Mouse (Mus musculus): ENCODE measurements around the gene Sstr2. TPM values are rescaled to one million over a fixed set of nuclear protein-coding genes. Genes with fewer than 3 reads are reported as not detected.

The Sstr2 gene
- polyA plus RNA-seq, 2 experiments = 0.91 to 1.1 TPM

- Histone ChIP-seq H3K36me3 (ENCODE audit: control insufficient read depth, insufficient read depth, low read length) (no peaks in the 10 kb centered on the region), H3K27me3 (ENCODE audit: control insufficient read depth, insufficient read depth, low read length) (peaks cover 33% of the 10 kb centered on the region), H3K4me2 (replicated peaks; ENCODE audit: low read depth, low read length, severe bottlenecking) (no peak overlapping the region), H3K4me1 (ENCODE audit: control insufficient read depth, insufficient read depth, low read length) (peaks cover 15% of the 10 kb centered on the region), H3K4me3 (replicated peaks; ENCODE audit: low read length) (no peak overlapping the region), H3K9me3 (ENCODE audit: control insufficient read depth, low read length) (no peaks in the 10 kb centered on the region), H3K9ac (ENCODE audit: low read depth, low read length, severe bottlenecking) (no peak overlapping the region), H3K27ac (replicated peaks; ENCODE audit: low read depth, low read length) (no peak overlapping the region)
- ATAC-seq (ENCODE audit: low FRiP score, low read depth) (no peak), DNase-seq (ENCODE audit: low spot score) (no peak)
- 76% methylated on average over 2 of the region's 2 CpGs for WGBS
- no peak for TF ChIP-seq POLR2A (IDR thresholded peaks at IDR 0.05; ENCODE audit: borderline replicate concordance, extremely low read depth, insufficient read depth, insufficient read length)
Observed at GRCm38 (mm10) chr11:113621001-113621400, 1.9 kb downstream of the Sstr2 start.

- Histone ChIP-seq H3K36me3 (ENCODE audit: control insufficient read depth, insufficient read depth, low read length) (no peaks in the 10 kb centered on the region), H3K27me3 (ENCODE audit: control insufficient read depth, insufficient read depth, low read length) (peaks cover 33% of the 10 kb centered on the region), H3K4me2 (replicated peaks; ENCODE audit: low read depth, low read length, severe bottlenecking) (no peak overlapping the region), H3K9ac (ENCODE audit: low read depth, low read length, severe bottlenecking) (no peak overlapping the region), H3K4me1 (ENCODE audit: control insufficient read depth, insufficient read depth, low read length) (peaks cover 15% of the 10 kb centered on the region), H3K9me3 (ENCODE audit: control insufficient read depth, low read length) (no peaks in the 10 kb centered on the region), H3K27ac (replicated peaks; ENCODE audit: low read depth, low read length) (no peak overlapping the region), H3K4me3 (replicated peaks; ENCODE audit: low read length) (no peak overlapping the region)
- 91% methylated on average over 4 of the region's 4 CpGs for WGBS
- no peak for DNase-seq (ENCODE audit: low spot score)
- ATAC-seq (ENCODE audit: low FRiP score, low read depth) = no peak
- TF ChIP-seq POLR2A (IDR thresholded peaks at IDR 0.05; ENCODE audit: borderline replicate concordance, extremely low read depth, insufficient read depth, insufficient read length) = no peak
Observed at GRCm38 (mm10) chr11:113622028-113622427, 2.9 kb downstream of the Sstr2 start.

GRCm38 (mm10) chr11:113625437-113625836 lies 6.3 kb downstream of the Sstr2 start:
- no peak for TF ChIP-seq POLR2A (IDR thresholded peaks at IDR 0.05; ENCODE audit: borderline replicate concordance, extremely low read depth, insufficient read depth, insufficient read length)
- WGBS = 91% methylated on average over 18 of the region's 18 CpGs
- Histone ChIP-seq H3K9me3 (ENCODE audit: control insufficient read depth, low read length) (no peaks in the 10 kb centered on the region), H3K27ac (replicated peaks; ENCODE audit: low read depth, low read length) (no peak overlapping the region), H3K27me3 (ENCODE audit: control insufficient read depth, insufficient read depth, low read length) (peaks cover 7% of the 10 kb centered on the region; the same call in 1 of the 2 replicates), H3K36me3 (ENCODE audit: control insufficient read depth, insufficient read depth, low read length) (no peaks in the 10 kb centered on the region), H3K9ac (ENCODE audit: low read depth, low read length, severe bottlenecking) (no peak overlapping the region), H3K4me2 (replicated peaks; ENCODE audit: low read depth, low read length, severe bottlenecking) (no peak overlapping the region), H3K4me1 (ENCODE audit: control insufficient read depth, insufficient read depth, low read length) (no peaks in the 10 kb centered on the region), H3K4me3 (replicated peaks; ENCODE audit: low read length) (no peak overlapping the region)
- ATAC-seq (ENCODE audit: low FRiP score, low read depth) (no peak), DNase-seq (ENCODE audit: low spot score) (no peak)

- H3K27me3 ChIP-seq (ENCODE audit: control insufficient read depth, insufficient read depth, low read length) = no peaks in the 10 kb centered on the region
- no peak overlapping the region for H3K4me2 ChIP-seq (replicated peaks; ENCODE audit: low read depth, low read length, severe bottlenecking)
- H3K9me3 ChIP-seq (ENCODE audit: control insufficient read depth, low read length) = no peaks in the 10 kb centered on the region
- no peak overlapping the region for H3K4me3 ChIP-seq (replicated peaks; ENCODE audit: low read length)
- H3K36me3 ChIP-seq (ENCODE audit: control insufficient read depth, insufficient read depth, low read length) = no peaks in the 10 kb centered on the region
- no peak overlapping the region for H3K27ac ChIP-seq (replicated peaks; ENCODE audit: low read depth, low read length)
- H3K9ac ChIP-seq (ENCODE audit: low read depth, low read length, severe bottlenecking) = no peak overlapping the region
- H3K4me1 ChIP-seq (ENCODE audit: control insufficient read depth, insufficient read depth, low read length) = no peaks in the 10 kb centered on the region
- ATAC-seq (ENCODE audit: low FRiP score, low read depth) (no peak), DNase-seq (ENCODE audit: low spot score) (no peak)
- no peak for TF ChIP-seq POLR2A (IDR thresholded peaks at IDR 0.05; ENCODE audit: borderline replicate concordance, extremely low read depth, insufficient read depth, insufficient read length)
- WGBS = 53% methylated on average over 4 of the region's 4 CpGs
Observed at GRCm38 (mm10) chr11:113627785-113628184, 8.6 kb downstream of the Sstr2 start.

GRCm38 (mm10) chr11:113630642-113631041 lies 11.5 kb downstream of the Sstr2 start:
- no peaks in the 10 kb centered on the region for H3K27me3 ChIP-seq (ENCODE audit: control insufficient read depth, insufficient read depth, low read length)
- no peak overlapping the region for H3K9ac ChIP-seq (ENCODE audit: low read depth, low read length, severe bottlenecking)
- WGBS = 59% methylated on average over 7 of the region's 7 CpGs
- no peak for DNase-seq (ENCODE audit: low spot score)
- no peak for ATAC-seq (ENCODE audit: low FRiP score, low read depth)
- H3K27ac ChIP-seq (replicated peaks; ENCODE audit: low read depth, low read length) = no peak overlapping the region
- no peak overlapping the region for H3K4me2 ChIP-seq (replicated peaks; ENCODE audit: low read depth, low read length, severe bottlenecking)
- H3K4me1 ChIP-seq (ENCODE audit: control insufficient read depth, insufficient read depth, low read length) = no peaks in the 10 kb centered on the region
- no peaks in the 10 kb centered on the region for H3K36me3 ChIP-seq (ENCODE audit: control insufficient read depth, insufficient read depth, low read length)
- TF ChIP-seq POLR2A (IDR thresholded peaks at IDR 0.05; ENCODE audit: borderline replicate concordance, extremely low read depth, insufficient read depth, insufficient read length) = no peak
- H3K9me3 ChIP-seq (ENCODE audit: control insufficient read depth, low read length) = no peaks in the 10 kb centered on the region
- no peak overlapping the region for H3K4me3 ChIP-seq (replicated peaks; ENCODE audit: low read length)

- Histone ChIP-seq H3K9ac (ENCODE audit: low read depth, low read length, severe bottlenecking) (no peak overlapping the region), H3K36me3 (ENCODE audit: control insufficient read depth, insufficient read depth, low read length) (no peaks in the 10 kb centered on the region), H3K4me1 (ENCODE audit: control insufficient read depth, insufficient read depth, low read length) (no peaks in the 10 kb centered on the region), H3K27me3 (ENCODE audit: control insufficient read depth, insufficient read depth, low read length) (no peaks in the 10 kb centered on the region), H3K4me3 (replicated peaks; ENCODE audit: low read length) (no peak overlapping the region), H3K4me2 (replicated peaks; ENCODE audit: low read depth, low read length, severe bottlenecking) (no peak overlapping the region), H3K9me3 (ENCODE audit: control insufficient read depth, low read length) (no peaks in the 10 kb centered on the region), H3K27ac (replicated peaks; ENCODE audit: low read depth, low read length) (no peak overlapping the region)
- WGBS = 88% methylated on average over 8 of the region's 8 CpGs
- no peak for TF ChIP-seq POLR2A (IDR thresholded peaks at IDR 0.05; ENCODE audit: borderline replicate concordance, extremely low read depth, insufficient read depth, insufficient read length)
- no peak for ATAC-seq (ENCODE audit: low FRiP score, low read depth)
- DNase-seq (ENCODE audit: low spot score) = no peak
Observed at GRCm38 (mm10) chr11:113631302-113631701, 12.2 kb downstream of the Sstr2 start.
